Mouse (Mus musculus): ENCODE measurements at regions not wholly inside any gene's neighbourhood (a gene's known extent, or its start where the extent isn't known, plus 50 kb on each side); places are given as distances from the start of the nearest gene placed in this dataset.

DNA sequence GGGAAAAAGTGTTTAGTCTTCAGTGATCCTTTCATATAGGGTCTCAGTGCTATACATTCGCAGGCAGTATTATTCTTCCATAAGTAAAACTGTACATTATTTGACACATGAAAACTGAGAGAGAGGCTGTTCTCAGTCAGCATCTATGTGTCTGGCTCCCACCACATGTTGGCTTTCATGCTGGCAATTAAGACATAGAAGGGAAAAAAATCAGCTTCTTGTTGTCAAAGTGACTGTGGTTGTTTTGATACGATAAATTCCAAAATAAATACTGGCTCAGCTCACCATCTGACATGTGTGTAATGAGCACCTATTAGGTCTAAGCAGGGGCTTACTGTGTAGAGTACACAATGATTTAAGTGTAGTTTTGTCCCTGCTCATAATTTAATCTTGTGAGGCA is 251.0 kb upstream of the Hnrnpa3 start:
- Histone ChIP-seq H3K27ac (replicated peaks) (no peak overlapping the region), H3K36me3 (ENCODE audit: control insufficient read depth, insufficient read depth, low read length) (no peaks in the 10 kb centered on the region), H3K9ac (ENCODE audit: low read length) (no peak overlapping the region), H3K9me3 (ENCODE audit: control insufficient read depth, low read length) (no peaks in the 10 kb centered on the region), H3K4me3 (ENCODE audit: low read depth, low read length) (no peak overlapping the region), H3K27me3 (ENCODE audit: control insufficient read depth, insufficient read depth, low read length) (no peaks in the 10 kb centered on the region), H3K4me1 (replicated peaks; ENCODE audit: control insufficient read depth, insufficient read depth) (no peaks in the 10 kb centered on the region), H3K4me2 (replicated peaks; ENCODE audit: low read depth) (no peak overlapping the region)
- no peak for TF ChIP-seq EP300 (optimal IDR thresholded peaks at IDR 0.05)
- no peak for TF ChIP-seq CTCF (IDR thresholded peaks at IDR 0.05; ENCODE audit: low read depth)
- ATAC-seq (ENCODE audit: low FRiP score, low TSS enrichment), result no peak
- no peak for DNase-seq (ENCODE audit: low spot score)
- WGBS, result 84% methylated on average over 2 of the region's 2 CpGs

DNA sequence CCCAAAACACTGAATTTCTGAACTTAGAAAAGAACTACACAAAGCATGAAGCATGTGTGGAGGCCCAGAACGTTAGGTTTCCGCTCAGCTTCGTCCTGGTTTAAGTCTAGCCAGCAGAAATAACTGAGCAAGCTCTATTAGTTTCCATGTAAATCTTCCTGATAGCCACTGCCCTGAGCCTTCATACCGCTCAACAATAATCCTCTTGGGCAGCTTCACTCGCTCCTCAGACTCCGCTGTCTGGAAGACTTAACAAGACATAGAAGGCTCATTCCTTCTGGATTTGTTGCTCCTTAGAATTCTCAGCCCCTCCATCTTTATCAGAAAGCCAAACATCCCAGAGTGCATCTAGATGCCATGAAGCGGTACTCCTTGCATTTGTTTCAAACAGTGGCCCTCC is 249.3 kb upstream of the Hnrnpa3 start:
- H3K4me2 ChIP-seq (replicated peaks; ENCODE audit: low read depth), result no peak overlapping the region
- no peak for ATAC-seq (ENCODE audit: low FRiP score, low TSS enrichment)
- H3K9me3 ChIP-seq (ENCODE audit: control insufficient read depth, low read length), result no peaks in the 10 kb centered on the region
- H3K27ac ChIP-seq (replicated peaks), result no peak overlapping the region
- H3K36me3 ChIP-seq (ENCODE audit: control insufficient read depth, insufficient read depth, low read length), result no peaks in the 10 kb centered on the region
- no peak overlapping the region for H3K4me3 ChIP-seq (ENCODE audit: low read depth, low read length)
- 86% methylated on average over 7 of the region's 7 CpGs for WGBS
- H3K4me1 ChIP-seq (replicated peaks; ENCODE audit: control insufficient read depth, insufficient read depth), result no peaks in the 10 kb centered on the region
- TF ChIP-seq CTCF (IDR thresholded peaks at IDR 0.05; ENCODE audit: low read depth), result no peak
- TF ChIP-seq EP300 (optimal IDR thresholded peaks at IDR 0.05), result no peak
- H3K27me3 ChIP-seq (ENCODE audit: control insufficient read depth, insufficient read depth, low read length), result no peaks in the 10 kb centered on the region
- H3K9ac ChIP-seq (ENCODE audit: low read length), result no peak overlapping the region
- DNase-seq (ENCODE audit: low spot score), result no peak

DNA sequence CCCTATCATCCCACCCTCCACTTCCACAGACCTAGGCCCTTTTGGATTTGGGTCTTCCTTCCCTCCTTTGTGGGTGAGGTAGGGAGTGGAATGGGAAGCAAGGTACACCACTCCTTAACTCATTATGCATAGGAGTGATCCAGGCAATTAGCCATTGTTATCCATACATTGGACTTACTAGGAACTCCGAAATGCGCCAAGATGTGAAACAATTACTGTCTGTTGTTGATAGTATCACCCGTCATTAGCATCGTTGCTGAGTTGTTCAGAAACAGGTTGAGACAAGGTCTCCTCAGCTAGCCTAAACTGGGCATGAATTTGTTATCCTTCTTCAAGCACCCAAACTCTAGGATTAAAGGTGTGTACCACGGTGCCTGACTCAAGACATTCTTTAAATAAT is 246.3 kb upstream of the Hnrnpa3 start:
- Histone ChIP-seq H3K9ac (ENCODE audit: low read length) (no peak overlapping the region), H3K4me1 (replicated peaks; ENCODE audit: control insufficient read depth, insufficient read depth) (no peaks in the 10 kb centered on the region), H3K4me2 (replicated peaks; ENCODE audit: low read depth) (no peak overlapping the region), H3K4me3 (ENCODE audit: low read depth, low read length) (no peak overlapping the region), H3K9me3 (ENCODE audit: control insufficient read depth, low read length) (no peaks in the 10 kb centered on the region), H3K27me3 (ENCODE audit: control insufficient read depth, insufficient read depth, low read length) (no peaks in the 10 kb centered on the region), H3K36me3 (ENCODE audit: control insufficient read depth, insufficient read depth, low read length) (no peaks in the 10 kb centered on the region), H3K27ac (replicated peaks) (no peak overlapping the region)
- ATAC-seq (ENCODE audit: low FRiP score, low TSS enrichment), result no peak
- TF ChIP-seq CTCF (IDR thresholded peaks at IDR 0.05; ENCODE audit: low read depth) (no peak), EP300 (optimal IDR thresholded peaks at IDR 0.05) (no peak)
- no peak for DNase-seq (ENCODE audit: low spot score)
- WGBS, result 83% methylated on average over 5 of the region's 5 CpGs

DNA sequence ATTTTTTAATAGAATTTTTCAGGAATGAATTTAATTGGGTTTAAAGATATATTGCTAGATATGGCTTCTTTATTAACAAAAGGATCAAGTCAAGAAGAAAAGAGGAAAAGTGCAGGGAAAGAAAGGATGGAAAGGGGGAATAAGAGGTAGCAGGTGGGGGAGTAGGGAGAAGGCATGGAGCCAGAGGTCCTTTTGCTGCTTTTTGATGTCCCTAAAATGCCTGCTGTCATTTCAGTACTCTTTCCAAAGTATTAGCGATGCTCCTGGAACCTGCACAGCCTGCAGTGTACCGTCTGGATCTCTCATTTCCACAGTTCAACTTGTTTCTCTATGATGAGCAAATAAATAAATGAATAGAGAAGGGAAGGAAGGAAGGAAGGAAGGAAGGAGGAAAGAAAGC is 240.4 kb upstream of the Hnrnpa3 start:
- DNase-seq (ENCODE audit: low spot score), result no peak
- no peak for TF ChIP-seq EP300 (optimal IDR thresholded peaks at IDR 0.05)
- Histone ChIP-seq H3K27me3 (ENCODE audit: control insufficient read depth, insufficient read depth, low read length) (no peaks in the 10 kb centered on the region), H3K4me3 (ENCODE audit: low read depth, low read length) (no peak overlapping the region), H3K4me2 (replicated peaks; ENCODE audit: low read depth) (no peak overlapping the region), H3K36me3 (ENCODE audit: control insufficient read depth, insufficient read depth, low read length) (no peaks in the 10 kb centered on the region), H3K27ac (replicated peaks) (no peak overlapping the region), H3K9me3 (ENCODE audit: control insufficient read depth, low read length) (no peaks in the 10 kb centered on the region), H3K9ac (ENCODE audit: low read length) (no peak overlapping the region), H3K4me1 (replicated peaks; ENCODE audit: control insufficient read depth, insufficient read depth) (no peaks in the 10 kb centered on the region)
- 83% methylated on average over 2 of the region's 2 CpGs for WGBS
- ATAC-seq (ENCODE audit: low FRiP score, low TSS enrichment), result no peak

DNA sequence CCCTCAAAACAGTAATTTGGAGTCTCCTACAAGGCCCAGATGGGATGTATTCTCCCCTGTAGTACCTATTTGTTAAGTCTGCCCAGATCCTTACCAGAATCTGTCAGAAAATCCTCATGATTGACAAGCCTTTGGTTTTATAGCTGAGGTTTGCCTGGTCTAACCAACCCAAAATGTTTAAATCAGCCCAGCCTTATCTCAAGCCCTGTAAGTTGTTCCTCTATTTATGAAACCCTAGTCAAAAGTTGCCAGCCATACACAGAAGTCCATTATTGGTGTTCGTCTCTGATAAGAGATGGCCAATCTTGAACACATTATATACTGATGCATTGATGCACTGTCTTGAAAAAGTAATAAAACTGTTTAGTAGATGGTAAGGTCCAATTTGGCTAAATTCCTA is 239.9 kb upstream of the Hnrnpa3 start:
- no peak overlapping the region for H3K9ac ChIP-seq (ENCODE audit: low read length)
- TF ChIP-seq CTCF (IDR thresholded peaks at IDR 0.05; ENCODE audit: low read depth) (no peak), EP300 (optimal IDR thresholded peaks at IDR 0.05) (no peak)
- ATAC-seq (ENCODE audit: low FRiP score, low TSS enrichment) (no peak), DNase-seq (ENCODE audit: low spot score) (no peak)
- H3K4me3 ChIP-seq (ENCODE audit: low read depth, low read length), result no peak overlapping the region
- no peaks in the 10 kb centered on the region for H3K36me3 ChIP-seq (ENCODE audit: control insufficient read depth, insufficient read depth, low read length)
- no peak overlapping the region for H3K4me2 ChIP-seq (replicated peaks; ENCODE audit: low read depth)
- no peaks in the 10 kb centered on the region for H3K27me3 ChIP-seq (ENCODE audit: control insufficient read depth, insufficient read depth, low read length)
- 94% methylated on average over 1 of the region's 1 CpGs for WGBS
- H3K27ac ChIP-seq (replicated peaks), result no peak overlapping the region
- H3K9me3 ChIP-seq (ENCODE audit: control insufficient read depth, low read length), result no peaks in the 10 kb centered on the region
- H3K4me1 ChIP-seq (replicated peaks; ENCODE audit: control insufficient read depth, insufficient read depth), result no peaks in the 10 kb centered on the region

DNA sequence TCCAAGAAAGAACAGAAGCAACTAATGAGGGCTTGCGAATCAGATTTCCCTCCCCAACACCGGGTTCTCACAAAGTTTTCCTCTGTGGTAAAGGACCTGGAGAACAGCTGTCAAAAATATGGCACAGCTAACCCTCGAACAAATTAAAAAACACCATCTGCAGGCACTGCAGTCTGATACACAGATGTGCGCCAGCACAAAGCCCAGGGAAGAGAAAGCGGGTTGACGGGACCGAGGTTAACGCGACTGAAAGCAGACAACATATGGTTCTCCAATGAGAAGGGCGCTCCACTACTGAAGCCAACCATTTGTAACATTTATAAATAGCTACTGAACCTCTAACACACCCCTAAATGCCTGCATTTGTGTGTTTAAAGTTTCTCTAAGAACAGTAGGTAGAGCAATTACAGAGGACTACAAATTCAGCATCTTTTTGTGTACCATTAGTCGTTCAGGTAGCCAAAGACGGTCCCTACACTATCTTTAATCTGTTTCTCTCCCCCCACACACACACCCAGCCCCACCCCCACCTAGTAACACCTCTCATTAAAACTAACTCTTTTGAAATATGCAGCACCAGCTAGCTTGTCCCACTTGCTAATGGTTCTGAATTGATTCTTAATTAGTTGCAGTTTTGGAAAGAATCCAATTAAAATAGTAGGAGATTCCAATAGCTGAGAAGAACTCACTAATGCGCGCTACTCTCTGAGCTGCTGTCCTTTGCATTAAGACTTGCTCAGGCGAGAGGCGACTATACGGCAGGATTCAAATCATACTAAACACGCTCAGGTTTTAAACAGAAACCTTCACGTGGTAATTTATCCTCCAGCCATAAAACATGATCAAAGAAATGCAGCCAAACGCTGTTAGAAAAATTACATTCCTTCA is 236.0 kb upstream of the Hnrnpa3 start:
- Histone ChIP-seq H3K9me3 (ENCODE audit: control insufficient read depth, low read length) (no peaks in the 10 kb centered on the region), H3K9ac (ENCODE audit: low read length) (no peak overlapping the region), H3K27me3 (ENCODE audit: control insufficient read depth, insufficient read depth, low read length) (no peaks in the 10 kb centered on the region), H3K36me3 (ENCODE audit: control insufficient read depth, insufficient read depth, low read length) (no peaks in the 10 kb centered on the region), H3K27ac (replicated peaks) (no peak overlapping the region), H3K4me2 (replicated peaks; ENCODE audit: low read depth) (no peak overlapping the region), H3K4me3 (ENCODE audit: low read depth, low read length) (no peak overlapping the region), H3K4me1 (replicated peaks; ENCODE audit: control insufficient read depth, insufficient read depth) (no peaks in the 10 kb centered on the region)
- 72% methylated on average over 20 of the region's 20 CpGs for WGBS
- TF ChIP-seq EP300 (optimal IDR thresholded peaks at IDR 0.05), result no peak
- no peak for ATAC-seq (ENCODE audit: low FRiP score, low TSS enrichment)
- no peak for DNase-seq (ENCODE audit: low spot score)

Data from stomach, postnatal 0 days (tissue).